Mouse (Mus musculus): ENCODE measurements around the gene Tnpo3. TPM values are rescaled to one million over a fixed set of nuclear protein-coding genes. Genes with fewer than 3 reads are reported as not detected.

Gene Tnpo3
- polyA plus RNA-seq (2017; shearing (Covaris generic)): 96.7 TPM

DNA sequence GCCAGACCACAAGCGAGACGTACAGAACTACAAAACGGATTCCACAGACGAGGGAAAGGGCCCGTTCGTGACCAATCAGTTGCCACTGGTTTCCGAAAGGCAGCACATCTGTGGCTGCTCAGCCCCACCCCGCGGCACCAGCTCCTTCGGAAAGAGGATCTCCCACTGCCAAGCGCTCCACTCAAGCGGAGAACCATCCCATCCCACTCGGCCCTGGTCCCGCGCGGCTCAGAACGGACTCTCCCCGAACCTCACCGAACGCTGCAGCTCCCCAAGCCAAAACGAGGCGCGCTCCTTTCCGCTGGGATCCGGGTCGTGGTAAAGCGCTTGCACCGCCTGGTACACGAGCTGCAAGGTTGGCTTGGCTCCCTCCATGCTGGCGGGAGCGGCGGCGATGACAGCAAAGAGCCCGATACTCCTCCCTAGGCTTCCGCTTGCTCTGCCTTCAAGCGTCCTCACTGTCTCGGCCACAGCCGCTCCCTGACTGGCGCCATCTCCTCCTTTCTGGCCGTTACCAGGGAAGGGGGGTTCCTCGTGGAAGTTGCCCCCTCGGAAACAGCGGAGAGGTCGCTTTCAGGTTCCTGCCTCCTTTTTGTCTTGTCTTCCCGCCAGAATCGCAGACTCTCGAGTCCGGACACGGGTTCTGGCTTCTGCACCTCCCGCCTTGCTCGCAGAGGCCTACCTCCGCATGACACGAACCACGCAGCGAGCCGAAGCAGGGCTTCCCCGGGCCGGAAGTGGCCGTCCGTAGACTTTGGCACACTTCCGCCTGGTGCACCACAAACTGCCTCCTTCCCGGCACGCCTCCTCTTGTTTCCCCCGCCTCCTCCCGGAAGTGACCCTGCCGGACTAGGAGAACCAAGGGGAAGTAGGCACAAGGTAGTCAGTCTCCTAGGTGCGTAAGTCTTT is at the start of gene Tnpo3:
Tnpo3 (minus strand) TSS at position 777 of the 909 bp plus-strand sequence.

DNA sequence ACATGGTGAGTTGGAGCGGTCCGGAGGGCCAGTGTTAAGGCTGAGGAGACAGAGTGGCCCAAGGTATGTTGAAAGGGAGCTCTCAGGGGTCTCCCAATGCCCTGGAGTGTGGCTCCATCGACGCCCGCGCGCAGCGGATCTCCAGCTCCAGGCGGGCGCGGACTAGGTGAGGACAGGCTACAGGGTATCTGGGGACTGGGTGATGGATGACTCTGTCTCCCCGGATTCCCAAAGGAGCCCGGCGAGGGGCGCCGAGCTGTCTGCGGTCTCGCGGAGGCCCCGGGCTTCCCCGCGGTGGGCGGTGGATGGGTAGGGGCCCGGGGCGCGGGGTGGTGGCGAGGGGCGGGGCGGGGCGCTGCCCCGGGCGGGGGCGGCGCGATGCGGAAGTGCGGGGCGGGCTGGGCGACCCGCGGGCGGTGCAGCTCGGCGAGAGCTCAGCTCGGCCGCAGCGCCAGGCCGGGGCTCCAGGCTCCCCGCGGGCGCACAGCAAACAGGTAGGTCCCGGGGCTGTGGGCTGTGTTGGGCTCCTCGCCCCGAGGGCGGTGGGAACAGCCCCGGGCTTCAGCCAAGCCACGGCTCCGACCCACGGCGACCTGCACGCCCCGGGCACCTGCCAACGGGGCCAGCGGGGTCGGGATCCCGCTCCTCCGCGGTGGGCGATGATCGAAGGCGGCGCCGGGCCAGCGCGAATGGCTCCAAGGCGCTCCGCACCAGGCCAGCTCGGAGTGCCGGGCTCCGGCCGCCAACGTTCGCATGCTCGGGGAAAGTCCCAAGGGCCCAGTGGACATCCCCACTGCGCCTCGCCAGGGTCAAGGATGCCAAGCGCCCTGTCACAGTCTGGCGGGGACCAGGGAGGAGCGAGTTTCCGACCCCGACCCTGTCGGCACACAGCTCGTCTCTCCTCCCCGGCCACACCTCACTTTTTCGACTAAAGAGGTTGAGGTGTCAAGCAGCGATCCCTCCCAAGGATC is 83.1 kb downstream of the Tnpo3 start, which contains the start of gene Irf5:
Irf5 (plus strand) TSS at position 345 of the 971 bp plus-strand sequence.

DNA sequence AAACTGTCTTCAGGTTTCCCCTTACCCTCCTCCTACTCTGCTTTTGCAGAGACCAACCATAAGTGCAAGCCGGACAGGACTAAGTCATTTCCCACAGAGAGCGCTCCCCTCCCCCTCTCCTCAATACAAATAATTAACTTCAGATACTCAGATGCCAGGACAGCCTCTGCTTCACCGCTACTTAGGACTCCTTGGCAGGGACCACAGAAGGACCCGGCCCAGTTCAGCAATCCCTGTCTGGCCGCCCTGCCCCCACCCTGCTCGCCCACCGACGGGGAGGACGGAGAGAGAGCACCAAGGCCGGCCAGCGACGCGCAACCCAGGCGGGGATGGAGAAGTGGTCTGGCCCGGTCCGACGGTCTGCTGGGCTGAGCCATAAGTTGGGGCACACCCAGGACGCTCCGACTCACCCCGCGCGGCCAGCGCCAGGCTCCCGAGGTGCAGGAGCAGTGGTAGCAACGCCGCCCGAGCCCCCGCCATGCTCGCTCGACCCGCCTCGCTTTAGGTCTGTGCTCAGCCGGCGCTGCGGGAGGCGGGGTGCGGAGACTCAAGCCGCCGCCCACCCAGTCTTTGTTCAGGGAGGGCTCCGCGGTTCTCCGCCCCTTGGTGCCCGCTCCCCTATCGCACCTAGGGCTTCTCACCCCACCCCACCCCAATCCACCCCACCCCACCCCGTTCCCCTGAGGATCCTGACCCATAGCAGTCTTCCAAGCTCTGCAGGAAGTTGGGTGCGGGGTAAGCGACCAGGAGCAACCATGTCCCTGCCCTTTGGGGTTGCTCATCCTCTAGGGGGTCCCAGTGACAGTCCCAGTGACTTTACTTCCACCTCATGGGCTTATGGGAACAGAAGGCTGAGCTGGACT is 102.0 kb downstream of the Tnpo3 start, which contains the start of gene Kcp:
Kcp (minus strand) TSS at position 506 of the 863 bp plus-strand sequence.

Other genes with a start within 250 kb of the Tnpo3 start
- gene Opn1sw, start 221.4 kb downstream of the Tnpo3 start, polyA plus RNA-seq (2017; shearing (Covaris generic)): not detected
- gene Ccdc136, start 213.6 kb downstream of the Tnpo3 start, polyA plus RNA-seq (2017; shearing (Covaris generic)): 1.9 TPM
- 0.10 TPM for gene Flnc, start 176.6 kb downstream of the Tnpo3 start, polyA plus RNA-seq (2017; shearing (Covaris generic))
- 295 TPM for gene Atp6v1f, start 142.2 kb downstream of the Tnpo3 start, polyA plus RNA-seq (2017; shearing (Covaris generic))
- gene Atp6v1fnb, start 138.4 kb downstream of the Tnpo3 start, polyA plus RNA-seq (2017; shearing (Covaris generic)): not detected
- 0.72 TPM for gene Kcp, start 101.9 kb downstream of the Tnpo3 start, polyA plus RNA-seq (2017; shearing (Covaris generic))
- 27.2 TPM for gene Irf5, start 83.3 kb downstream of the Tnpo3 start, polyA plus RNA-seq (2017; shearing (Covaris generic))
- 0.13 TPM for gene Tspan33, start 84.3 kb upstream of the Tnpo3 start, polyA plus RNA-seq (2017; shearing (Covaris generic))
- not detected for gene Smo, start 125.6 kb upstream of the Tnpo3 start, polyA plus RNA-seq (2017; shearing (Covaris generic))
- 87.5 TPM for gene Ahcyl2, start 158.1 kb upstream of the Tnpo3 start, polyA plus RNA-seq (2017; shearing (Covaris generic))

Data from effector memory CD4-positive, alpha-beta T cell, adult 7 months (primary cell).